Mouse (Mus musculus): ENCODE measurements around the gene Spsb1. TPM values are rescaled to one million over a fixed set of nuclear protein-coding genes. Genes with fewer than 3 reads are reported as not detected.

Spsb1 gene
- polyA plus RNA-seq, 1 experiment from 2014 or later, result 7.5 TPM

GRCm38 (mm10) chr4:149952201-149952600 is 2.6 kb downstream of the Spsb1 start:
- H3K27me3 ChIP-seq (ENCODE audit: control insufficient read depth, insufficient read depth, low read length), result peaks cover 37% of the 10 kb centered on the region
- H3K9ac ChIP-seq (ENCODE audit: low read length), result no peak overlapping the region
- no peak overlapping the region for H3K4me2 ChIP-seq (ENCODE audit: low read depth, low read length, severe bottlenecking)
- no peak overlapping the region for H3K27ac ChIP-seq (ENCODE audit: low read depth, low read length)
- H3K9me3 ChIP-seq (ENCODE audit: control insufficient read depth, low read length), result no peaks in the 10 kb centered on the region
- 0 out of 2 replicates have a peak, but pooled peaks cover 4% of the 10 kb centered on the region for H3K4me1 ChIP-seq (replicated peaks; ENCODE audit: control insufficient read depth, insufficient read depth, low read length)
- no peak overlapping the region for H3K4me3 ChIP-seq (ENCODE audit: low read depth, low read length)
- no peak for ATAC-seq (replicated peaks; ENCODE audit: low FRiP score)
- no peak for DNase-seq (ENCODE audit: low spot score)
- WGBS, result 89% methylated on average over 9 of the region's 9 CpGs
- no peaks in the 10 kb centered on the region for H3K36me3 ChIP-seq (ENCODE audit: control insufficient read depth, insufficient read depth, low read length)

GRCm38 (mm10) chr4:149951201-149951600 is 3.6 kb downstream of the Spsb1 start:
- H3K9ac ChIP-seq (ENCODE audit: low read length), result no peak overlapping the region
- peaks cover 28% of the 10 kb centered on the region for H3K27me3 ChIP-seq (ENCODE audit: control insufficient read depth, insufficient read depth, low read length)
- no peak overlapping the region for H3K27ac ChIP-seq (ENCODE audit: low read depth, low read length)
- DNase-seq (ENCODE audit: low spot score) (no peak), ATAC-seq (replicated peaks; ENCODE audit: low FRiP score) (no peak)
- no peak overlapping the region for H3K4me3 ChIP-seq (ENCODE audit: low read depth, low read length)
- WGBS, result 87% methylated on average over 13 of the region's 13 CpGs
- H3K4me2 ChIP-seq (ENCODE audit: low read depth, low read length, severe bottlenecking), result no peak overlapping the region
- no peaks in the 10 kb centered on the region for H3K9me3 ChIP-seq (ENCODE audit: control insufficient read depth, low read length)
- H3K36me3 ChIP-seq (ENCODE audit: control insufficient read depth, insufficient read depth, low read length), result no peaks in the 10 kb centered on the region
- H3K4me1 ChIP-seq (replicated peaks; ENCODE audit: control insufficient read depth, insufficient read depth, low read length), result 0 out of 2 replicates have a peak, but pooled peaks cover 4% of the 10 kb centered on the region

- DNase-seq (ENCODE audit: low spot score) (no peak), ATAC-seq (replicated peaks; ENCODE audit: low FRiP score) (no peak)
- no peak overlapping the region for H3K27ac ChIP-seq (ENCODE audit: low read depth, low read length)
- 71% methylated on average over 13 of the region's 13 CpGs for WGBS
- H3K4me2 ChIP-seq (ENCODE audit: low read depth, low read length, severe bottlenecking), result no peak overlapping the region
- H3K9me3 ChIP-seq (ENCODE audit: control insufficient read depth, low read length), result no peaks in the 10 kb centered on the region
- H3K9ac ChIP-seq (ENCODE audit: low read length), result no peak overlapping the region
- peaks cover 6% of the 10 kb centered on the region; the same call in 1 of the 2 replicates for H3K4me1 ChIP-seq (replicated peaks; ENCODE audit: control insufficient read depth, insufficient read depth, low read length)
- H3K27me3 ChIP-seq (ENCODE audit: control insufficient read depth, insufficient read depth, low read length), result peaks cover 17% of the 10 kb centered on the region
- no peak overlapping the region for H3K4me3 ChIP-seq (ENCODE audit: low read depth, low read length)
- no peaks in the 10 kb centered on the region for H3K36me3 ChIP-seq (ENCODE audit: control insufficient read depth, insufficient read depth, low read length)
Measured at GRCm38 (mm10) chr4:149949691-149950090, 5.2 kb downstream of the Spsb1 start.

GRCm38 (mm10) chr4:149948119-149948518 is 6.7 kb downstream of the Spsb1 start:
- DNase-seq (ENCODE audit: low spot score) (no peak), ATAC-seq (replicated peaks; ENCODE audit: low FRiP score) (no peak)
- Histone ChIP-seq H3K9ac (ENCODE audit: low read length) (no peak overlapping the region), H3K27me3 (ENCODE audit: control insufficient read depth, insufficient read depth, low read length) (peaks cover 10% of the 10 kb centered on the region), H3K27ac (ENCODE audit: low read depth, low read length) (no peak overlapping the region), H3K4me1 (replicated peaks; ENCODE audit: control insufficient read depth, insufficient read depth, low read length) (peaks cover 6% of the 10 kb centered on the region; the same call in 1 of the 2 replicates), H3K4me3 (ENCODE audit: low read depth, low read length) (no peak overlapping the region), H3K4me2 (ENCODE audit: low read depth, low read length, severe bottlenecking) (no peak overlapping the region), H3K36me3 (ENCODE audit: control insufficient read depth, insufficient read depth, low read length) (no peaks in the 10 kb centered on the region), H3K9me3 (ENCODE audit: control insufficient read depth, low read length) (no peaks in the 10 kb centered on the region)
- WGBS, result 94% methylated on average over 5 of the region's 5 CpGs

- Histone ChIP-seq H3K4me1 (replicated peaks; ENCODE audit: control insufficient read depth, insufficient read depth, low read length) (peaks cover 9% of the 10 kb centered on the region; the same call in 1 of the 2 replicates), H3K4me2 (ENCODE audit: low read depth, low read length, severe bottlenecking) (no peak overlapping the region), H3K9me3 (ENCODE audit: control insufficient read depth, low read length) (no peaks in the 10 kb centered on the region), H3K27me3 (ENCODE audit: control insufficient read depth, insufficient read depth, low read length) (peaks cover 3% of the 10 kb centered on the region), H3K36me3 (ENCODE audit: control insufficient read depth, insufficient read depth, low read length) (no peaks in the 10 kb centered on the region), H3K4me3 (ENCODE audit: low read depth, low read length) (no peak overlapping the region), H3K27ac (ENCODE audit: low read depth, low read length) (no peak overlapping the region), H3K9ac (ENCODE audit: low read length) (no peak overlapping the region)
- DNase-seq (ENCODE audit: low spot score), result no peak
- ATAC-seq (replicated peaks; ENCODE audit: low FRiP score), result no peak
- WGBS, result 81% methylated on average over 5 of the region's 5 CpGs
Measured at GRCm38 (mm10) chr4:149947396-149947795, 7.4 kb downstream of the Spsb1 start.

- no peak overlapping the region for H3K4me3 ChIP-seq (ENCODE audit: low read depth, low read length)
- ATAC-seq (replicated peaks; ENCODE audit: low FRiP score), result no peak
- H3K27ac ChIP-seq (ENCODE audit: low read depth, low read length), result no peak overlapping the region
- peaks cover 9% of the 10 kb centered on the region; the same call in 1 of the 2 replicates for H3K4me1 ChIP-seq (replicated peaks; ENCODE audit: control insufficient read depth, insufficient read depth, low read length)
- H3K27me3 ChIP-seq (ENCODE audit: control insufficient read depth, insufficient read depth, low read length), result no peaks in the 10 kb centered on the region
- no peak overlapping the region for H3K4me2 ChIP-seq (ENCODE audit: low read depth, low read length, severe bottlenecking)
- no peaks in the 10 kb centered on the region for H3K9me3 ChIP-seq (ENCODE audit: control insufficient read depth, low read length)
- H3K9ac ChIP-seq (ENCODE audit: low read length), result peak overlapping the region; percentile 20; the same call in 1 of the 2 replicates
- no peaks in the 10 kb centered on the region for H3K36me3 ChIP-seq (ENCODE audit: control insufficient read depth, insufficient read depth, low read length)
- WGBS, result 62% methylated on average over 9 of the region's 9 CpGs
- no peak for DNase-seq (ENCODE audit: low spot score)
Measured at GRCm38 (mm10) chr4:149945194-149945593, 9.6 kb downstream of the Spsb1 start.

GRCm38 (mm10) chr4:149944214-149944613 is 10.6 kb downstream of the Spsb1 start:
- H3K9me3 ChIP-seq (ENCODE audit: control insufficient read depth, low read length), result no peaks in the 10 kb centered on the region
- H3K36me3 ChIP-seq (ENCODE audit: control insufficient read depth, insufficient read depth, low read length), result no peaks in the 10 kb centered on the region
- no peak overlapping the region for H3K9ac ChIP-seq (ENCODE audit: low read length)
- no peak for ATAC-seq (replicated peaks; ENCODE audit: low FRiP score)
- no peak overlapping the region for H3K27ac ChIP-seq (ENCODE audit: low read depth, low read length)
- no peaks in the 10 kb centered on the region for H3K27me3 ChIP-seq (ENCODE audit: control insufficient read depth, insufficient read depth, low read length)
- DNase-seq (ENCODE audit: low spot score), result no peak
- no peak overlapping the region for H3K4me3 ChIP-seq (ENCODE audit: low read depth, low read length)
- 30% methylated on average over 12 of the region's 12 CpGs for WGBS
- peaks cover 6% of the 10 kb centered on the region; the same call in 1 of the 2 replicates for H3K4me1 ChIP-seq (replicated peaks; ENCODE audit: control insufficient read depth, insufficient read depth, low read length)
- H3K4me2 ChIP-seq (ENCODE audit: low read depth, low read length, severe bottlenecking), result no peak overlapping the region

- no peaks in the 10 kb centered on the region for H3K27me3 ChIP-seq (ENCODE audit: control insufficient read depth, insufficient read depth, low read length)
- 51% methylated on average over 10 of the region's 10 CpGs for WGBS
- no peak for DNase-seq (ENCODE audit: low spot score)
- H3K36me3 ChIP-seq (ENCODE audit: control insufficient read depth, insufficient read depth, low read length), result no peaks in the 10 kb centered on the region
- H3K4me2 ChIP-seq (ENCODE audit: low read depth, low read length, severe bottlenecking), result no peak overlapping the region
- H3K27ac ChIP-seq (ENCODE audit: low read depth, low read length), result no peak overlapping the region
- no peaks in the 10 kb centered on the region for H3K9me3 ChIP-seq (ENCODE audit: control insufficient read depth, low read length)
- peaks cover 6% of the 10 kb centered on the region; the same call in 1 of the 2 replicates for H3K4me1 ChIP-seq (replicated peaks; ENCODE audit: control insufficient read depth, insufficient read depth, low read length)
- ATAC-seq (replicated peaks; ENCODE audit: low FRiP score), result no peak
- H3K9ac ChIP-seq (ENCODE audit: low read length), result no peak overlapping the region
- H3K4me3 ChIP-seq (ENCODE audit: low read depth, low read length), result no peak overlapping the region
Measured at GRCm38 (mm10) chr4:149942831-149943741, 11.8 kb downstream of the Spsb1 start.
